Mouse (Mus musculus): Measurements from ENCODE around the gene Ankrd22. TPM values are rescaled to one million over a fixed set of nuclear protein-coding genes. Genes with fewer than 3 reads are reported as not detected.
A peak's percentile ranks its signal among the peaks of the same experiment; 100 is the strongest.

The Ankrd22 gene
- polyA plus RNA-seq, 1 experiment from 2014 or later, result 11.2 TPM

DNA sequence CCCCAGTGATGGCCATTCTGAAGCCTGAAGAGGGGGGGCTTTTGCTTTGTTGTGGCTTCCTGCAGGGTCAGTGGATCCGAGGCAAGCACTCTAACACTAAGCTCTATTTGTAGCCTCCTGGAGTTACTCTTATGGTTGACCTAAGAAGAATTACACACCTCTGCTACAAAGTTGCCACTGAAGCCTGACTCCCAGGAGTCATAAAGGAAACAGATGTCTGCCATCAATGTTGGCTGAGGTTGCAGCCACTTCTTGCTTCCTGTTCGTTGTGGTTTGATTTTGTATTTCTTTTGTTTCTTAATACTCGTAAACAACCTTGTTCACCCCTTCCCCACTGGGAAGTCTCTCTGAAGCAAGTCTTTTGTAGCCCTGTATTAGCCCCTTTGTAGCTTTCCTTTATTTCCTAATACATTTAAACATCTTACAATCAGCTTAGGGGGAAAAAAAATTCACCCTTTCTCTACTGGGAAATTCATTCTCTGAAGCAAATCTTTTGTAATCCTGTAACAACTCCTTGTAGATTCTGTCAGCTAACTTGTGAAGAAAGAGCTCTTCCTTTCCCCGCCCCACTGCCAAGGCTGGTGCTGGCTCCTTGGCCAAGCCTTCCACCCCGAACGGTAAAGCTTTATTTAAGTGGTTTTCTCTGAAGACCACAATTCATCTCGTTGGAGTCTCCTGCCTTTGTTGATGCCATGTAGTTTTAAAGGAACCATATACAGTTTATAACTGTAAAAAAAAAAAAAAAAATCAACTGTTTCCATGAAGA lies 2.2 kb upstream of the Ankrd22 start:
- 48% methylated on average over 7 of the region's 7 CpGs for WGBS
- no peaks in the 10 kb centered on the region for H3K36me3 ChIP-seq (ENCODE audit: control insufficient read depth, insufficient read depth, low read length)
- H3K4me2 ChIP-seq (ENCODE audit: low read depth, low read length), result no peak overlapping the region
- H3K9me3 ChIP-seq (replicated peaks; ENCODE audit: control insufficient read depth, low read length), result no peaks in the 10 kb centered on the region
- ATAC-seq (ENCODE audit: insufficient read depth, low FRiP score), result no peak
- no peaks in the 10 kb centered on the region for H3K27me3 ChIP-seq (ENCODE audit: control insufficient read depth, insufficient read depth, low read length)
- no peak overlapping the region for H3K27ac ChIP-seq (ENCODE audit: low read length)
- no peaks in the 10 kb centered on the region for H3K4me1 ChIP-seq (ENCODE audit: control insufficient read depth, insufficient read depth, low read length)
- H3K9ac ChIP-seq (ENCODE audit: low read length), result no peak overlapping the region
- H3K4me3 ChIP-seq (replicated peaks; ENCODE audit: low read length), result no peak overlapping the region

DNA sequence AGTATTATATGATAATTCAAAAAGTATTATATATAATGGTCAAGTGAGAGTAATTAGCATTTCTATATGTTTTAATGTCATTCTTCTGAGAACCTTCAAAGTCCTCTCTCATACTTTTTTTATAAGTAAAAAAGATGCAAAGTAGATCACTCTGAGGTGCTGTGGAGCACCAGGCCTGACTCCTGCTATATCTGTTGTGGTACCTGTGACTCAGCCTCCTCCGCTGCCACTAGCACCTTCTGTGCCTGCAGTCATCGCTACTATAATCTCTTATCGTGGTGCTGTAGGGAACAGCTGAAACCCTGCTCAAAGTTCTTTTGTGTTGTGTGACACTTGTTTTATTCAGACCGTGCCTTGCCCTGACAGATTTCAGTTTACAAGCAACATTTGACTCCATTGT lies 533 bp upstream of the Ankrd22 start:
- no peaks in the 10 kb centered on the region for H3K4me1 ChIP-seq (ENCODE audit: control insufficient read depth, insufficient read depth, low read length)
- ATAC-seq (ENCODE audit: insufficient read depth, low FRiP score), result no peak; the same call in 1 of the 2 replicates

DNA sequence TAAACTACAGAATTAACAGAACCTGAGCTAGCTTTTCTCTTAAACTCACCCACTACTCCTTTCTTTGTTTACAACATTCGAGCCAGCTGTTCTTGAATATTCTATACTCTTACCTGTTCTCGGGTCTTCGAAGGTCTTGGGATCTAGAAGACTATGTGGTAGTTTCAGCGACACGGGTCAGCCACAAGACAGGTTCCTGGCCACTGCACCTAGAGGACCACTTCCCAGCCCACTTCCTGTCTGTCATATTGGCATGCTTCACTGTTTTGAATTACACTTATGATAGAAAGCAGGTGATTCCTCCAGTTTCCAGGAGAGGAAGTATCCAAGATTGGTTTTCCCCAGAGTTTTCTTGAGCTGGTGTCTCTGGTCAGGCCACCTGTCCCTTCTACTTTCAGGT lies 3.2 kb downstream of the Ankrd22 start:
- Histone ChIP-seq H3K9me3 (replicated peaks; ENCODE audit: control insufficient read depth, low read length) (no peaks in the 10 kb centered on the region), H3K27ac (ENCODE audit: low read length) (no peak overlapping the region), H3K27me3 (ENCODE audit: control insufficient read depth, insufficient read depth, low read length) (no peaks in the 10 kb centered on the region), H3K4me3 (replicated peaks; ENCODE audit: low read length) (no peak overlapping the region), H3K36me3 (ENCODE audit: control insufficient read depth, insufficient read depth, low read length) (no peaks in the 10 kb centered on the region), H3K9ac (ENCODE audit: low read length) (no peak overlapping the region), H3K4me1 (ENCODE audit: control insufficient read depth, insufficient read depth, low read length) (no peaks in the 10 kb centered on the region), H3K4me2 (ENCODE audit: low read depth, low read length) (no peak overlapping the region)
- no peak for ATAC-seq (ENCODE audit: insufficient read depth, low FRiP score)
- 82% methylated on average over 5 of the region's 5 CpGs for WGBS

More for the DNA sequence above, 533 bp upstream of the Ankrd22 start:
- Histone ChIP-seq H3K27ac (ENCODE audit: low read length) (peak overlapping the region; percentile 49; the same call in 1 of the 2 replicates), H3K4me3 (replicated peaks; ENCODE audit: low read length) (no peak overlapping the region), H3K27me3 (ENCODE audit: control insufficient read depth, insufficient read depth, low read length) (no peaks in the 10 kb centered on the region), H3K4me2 (ENCODE audit: low read depth, low read length) (no peak overlapping the region), H3K9ac (ENCODE audit: low read length) (no peak overlapping the region), H3K9me3 (replicated peaks; ENCODE audit: control insufficient read depth, low read length) (no peaks in the 10 kb centered on the region), H3K36me3 (ENCODE audit: control insufficient read depth, insufficient read depth, low read length) (no peaks in the 10 kb centered on the region)
- WGBS, result 60% methylated on average over 4 of the region's 4 CpGs

DNA sequence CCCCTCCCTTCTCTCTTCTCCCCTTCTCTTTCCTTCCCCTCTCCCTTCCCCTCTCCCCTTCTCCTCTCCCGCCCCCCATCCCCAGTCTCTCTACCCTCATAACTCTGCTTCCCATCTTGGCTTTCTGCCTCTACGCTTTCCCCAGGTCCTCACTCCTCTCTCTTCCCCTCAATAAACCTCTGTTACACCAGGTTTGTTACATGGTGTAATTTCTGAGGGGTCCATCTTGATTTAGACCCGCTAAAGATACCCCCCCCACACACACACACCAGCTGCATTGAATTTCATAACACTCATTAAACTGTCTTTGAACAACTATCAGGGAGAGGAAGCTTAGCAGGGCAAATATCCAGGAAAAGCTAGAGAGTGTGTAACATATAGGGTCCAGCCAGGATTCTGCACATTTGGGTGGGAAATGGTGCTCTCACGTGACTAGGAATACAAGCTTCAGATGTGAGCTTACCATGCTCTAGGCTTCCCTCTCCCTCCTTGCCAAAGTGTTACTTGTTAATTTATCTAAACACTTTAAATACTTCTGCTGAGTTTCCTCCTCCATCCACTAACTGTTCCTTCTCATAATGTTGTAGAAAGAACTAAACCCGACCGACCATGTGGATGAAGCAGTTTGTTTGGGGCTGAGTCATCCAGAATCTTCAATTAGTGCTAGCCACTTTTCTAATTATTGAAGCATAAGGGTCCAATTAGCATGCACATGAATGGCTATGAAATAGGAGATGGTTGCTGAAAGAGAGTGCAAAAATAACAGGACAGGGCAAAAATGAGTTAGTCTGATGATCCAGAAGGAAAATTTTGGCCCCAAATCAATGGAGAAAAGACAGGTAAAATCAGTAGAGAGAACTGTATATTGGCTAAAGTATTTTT lies 12.3 kb downstream of the Ankrd22 start:
- ATAC-seq (ENCODE audit: insufficient read depth, low FRiP score), result no peak
- Histone ChIP-seq H3K9ac (ENCODE audit: low read length) (no peak overlapping the region), H3K36me3 (ENCODE audit: control insufficient read depth, insufficient read depth, low read length) (no peaks in the 10 kb centered on the region), H3K9me3 (replicated peaks; ENCODE audit: control insufficient read depth, low read length) (no peaks in the 10 kb centered on the region), H3K27ac (ENCODE audit: low read length) (no peak overlapping the region), H3K4me2 (ENCODE audit: low read depth, low read length) (no peak overlapping the region), H3K4me3 (replicated peaks; ENCODE audit: low read length) (no peak overlapping the region), H3K4me1 (ENCODE audit: control insufficient read depth, insufficient read depth, low read length) (peaks cover 3% of the 10 kb centered on the region; the same call in 1 of the 2 replicates), H3K27me3 (ENCODE audit: control insufficient read depth, insufficient read depth, low read length) (no peaks in the 10 kb centered on the region)
- WGBS, result 75% methylated on average over 6 of the region's 6 CpGs

DNA sequence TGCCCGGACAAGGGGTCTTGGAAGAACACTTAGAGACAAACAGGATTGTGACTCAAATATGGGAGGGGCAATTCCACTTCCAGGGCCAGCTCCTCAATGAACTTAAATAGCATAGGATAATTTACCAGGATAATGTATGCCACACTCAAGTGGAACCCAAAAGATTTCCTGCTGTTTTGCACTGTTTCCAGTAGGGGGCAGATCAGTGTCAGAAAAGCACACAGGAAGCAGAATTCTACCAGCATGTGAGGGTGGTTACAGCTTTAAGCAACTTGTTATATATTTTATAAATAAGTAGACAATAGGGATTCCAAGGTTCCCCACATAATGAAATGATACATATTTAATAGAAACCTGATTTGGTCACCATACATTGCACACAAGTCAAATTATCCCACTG lies 13.9 kb downstream of the Ankrd22 start:
- 91% methylated on average over 1 of the region's 1 CpGs for WGBS
- Histone ChIP-seq H3K36me3 (ENCODE audit: control insufficient read depth, insufficient read depth, low read length) (no peaks in the 10 kb centered on the region), H3K4me1 (ENCODE audit: control insufficient read depth, insufficient read depth, low read length) (peaks cover 3% of the 10 kb centered on the region; the same call in 1 of the 2 replicates), H3K27me3 (ENCODE audit: control insufficient read depth, insufficient read depth, low read length) (no peaks in the 10 kb centered on the region), H3K9ac (ENCODE audit: low read length) (no peak overlapping the region), H3K4me2 (ENCODE audit: low read depth, low read length) (no peak overlapping the region), H3K9me3 (replicated peaks; ENCODE audit: control insufficient read depth, low read length) (no peaks in the 10 kb centered on the region), H3K4me3 (replicated peaks; ENCODE audit: low read length) (no peak overlapping the region), H3K27ac (ENCODE audit: low read length) (no peak overlapping the region)
- no peak for ATAC-seq (ENCODE audit: insufficient read depth, low FRiP score)

DNA sequence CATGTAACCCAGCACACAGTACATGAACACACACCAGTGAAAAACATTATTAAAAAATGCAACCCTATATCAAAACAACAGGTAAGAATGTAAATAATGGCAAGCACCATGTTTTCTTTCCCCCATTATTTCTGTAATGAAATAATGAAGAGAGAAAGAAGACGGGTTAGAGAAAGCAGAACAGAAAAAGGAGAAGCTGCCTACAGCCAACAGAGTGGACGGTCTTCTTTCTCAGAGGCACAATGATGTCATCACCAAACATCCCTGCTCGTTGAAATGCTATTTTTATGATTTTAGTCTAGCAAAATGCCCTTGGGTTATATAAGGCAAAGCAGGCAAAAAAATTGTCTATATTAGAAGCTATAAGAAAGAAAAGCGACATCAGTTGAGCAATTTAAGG lies 17.4 kb downstream of the Ankrd22 start:
- no peaks in the 10 kb centered on the region for H3K36me3 ChIP-seq (ENCODE audit: control insufficient read depth, insufficient read depth, low read length)
- ATAC-seq (ENCODE audit: insufficient read depth, low FRiP score), result no peak
- no peaks in the 10 kb centered on the region for H3K27me3 ChIP-seq (ENCODE audit: control insufficient read depth, insufficient read depth, low read length)
- H3K9ac ChIP-seq (ENCODE audit: low read length), result no peak overlapping the region
- no peak overlapping the region for H3K27ac ChIP-seq (ENCODE audit: low read length)
- no peak overlapping the region for H3K4me2 ChIP-seq (ENCODE audit: low read depth, low read length)
- H3K4me3 ChIP-seq (replicated peaks; ENCODE audit: low read length), result no peak overlapping the region
- no peaks in the 10 kb centered on the region for H3K4me1 ChIP-seq (ENCODE audit: control insufficient read depth, insufficient read depth, low read length)
- no peaks in the 10 kb centered on the region for H3K9me3 ChIP-seq (replicated peaks; ENCODE audit: control insufficient read depth, low read length)
- 65% methylated on average over 4 of the region's 4 CpGs for WGBS

DNA sequence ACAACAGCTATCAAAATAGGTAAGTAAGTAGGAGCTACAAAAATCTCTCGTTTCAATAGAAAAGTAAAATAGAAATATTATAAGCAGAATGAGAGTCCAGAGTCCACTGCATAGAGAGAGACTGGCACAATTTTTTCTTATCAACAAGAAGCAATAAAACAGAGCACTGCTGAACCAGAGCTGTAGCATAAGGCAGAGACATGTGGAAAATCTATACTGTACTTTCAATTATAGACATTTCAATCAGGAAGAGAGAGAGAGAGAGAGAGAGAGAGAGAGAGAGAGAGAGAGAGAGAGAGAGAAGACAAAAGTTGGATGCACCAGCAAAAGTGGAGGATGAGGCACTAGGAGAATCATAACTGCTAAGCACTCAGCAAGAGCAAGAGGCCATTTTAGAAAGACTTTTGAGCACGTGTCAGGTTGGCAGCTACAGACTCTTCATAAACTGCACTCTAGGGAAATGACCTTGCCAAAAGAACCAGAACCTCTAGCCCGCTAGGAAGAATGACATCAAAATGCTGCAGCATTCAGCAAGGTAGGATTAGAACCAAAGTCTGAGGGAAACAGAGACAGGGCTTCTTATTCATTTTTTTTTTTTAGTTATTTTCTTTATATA lies 26.3 kb downstream of the Ankrd22 start:
- Histone ChIP-seq H3K4me1 (ENCODE audit: control insufficient read depth, insufficient read depth, low read length) (no peaks in the 10 kb centered on the region), H3K9me3 (replicated peaks; ENCODE audit: control insufficient read depth, low read length) (no peaks in the 10 kb centered on the region), H3K36me3 (ENCODE audit: control insufficient read depth, insufficient read depth, low read length) (no peaks in the 10 kb centered on the region), H3K4me3 (replicated peaks; ENCODE audit: low read length) (no peak overlapping the region), H3K27ac (ENCODE audit: low read length) (no peak overlapping the region), H3K27me3 (ENCODE audit: control insufficient read depth, insufficient read depth, low read length) (no peaks in the 10 kb centered on the region), H3K4me2 (ENCODE audit: low read depth, low read length) (no peak overlapping the region), H3K9ac (ENCODE audit: low read length) (no peak overlapping the region)
- no peak for ATAC-seq (ENCODE audit: insufficient read depth, low FRiP score)
- WGBS, result 71% methylated on average over 3 of the region's 3 CpGs

DNA sequence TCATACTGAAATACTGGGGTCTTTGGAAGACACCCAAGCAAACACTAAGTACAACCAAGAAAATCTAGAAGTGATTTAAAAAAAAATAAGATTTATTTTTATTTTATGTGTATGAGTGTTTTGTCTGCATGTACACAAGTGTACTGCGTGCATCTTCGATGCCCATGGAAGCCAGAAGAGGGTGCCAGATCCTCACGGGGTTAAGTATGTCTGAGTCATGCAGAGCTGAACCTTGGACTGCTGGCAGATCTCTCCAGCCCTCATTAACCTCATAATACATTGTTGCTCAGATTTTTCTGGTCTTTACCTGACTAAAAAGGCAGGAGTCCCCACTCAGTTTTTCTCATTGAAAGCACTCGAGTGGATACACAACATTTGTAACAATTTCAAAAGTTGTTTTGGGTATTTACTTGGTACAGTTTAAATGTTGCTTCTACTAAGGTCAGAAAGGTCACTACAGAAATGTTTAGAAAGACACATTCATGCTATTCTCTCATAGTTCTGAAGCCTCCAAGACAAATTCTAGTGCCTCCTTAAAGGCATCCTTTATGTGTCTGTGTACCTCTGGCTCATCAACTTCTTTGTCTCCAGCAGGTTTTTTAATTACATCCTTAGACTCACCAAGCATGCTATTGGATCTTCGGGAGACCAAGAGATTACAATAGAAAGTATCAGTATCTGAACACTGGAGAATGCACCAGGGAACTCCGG lies 27.0 kb downstream of the Ankrd22 start:
- H3K4me2 ChIP-seq (ENCODE audit: low read depth, low read length), result no peak overlapping the region
- ATAC-seq (ENCODE audit: insufficient read depth, low FRiP score), result no peak

More for the DNA sequence above, 27.0 kb downstream of the Ankrd22 start:
- Histone ChIP-seq H3K27ac (ENCODE audit: low read length) (no peak overlapping the region), H3K9ac (ENCODE audit: low read length) (no peak overlapping the region), H3K27me3 (ENCODE audit: control insufficient read depth, insufficient read depth, low read length) (no peaks in the 10 kb centered on the region), H3K4me3 (replicated peaks; ENCODE audit: low read length) (no peak overlapping the region), H3K9me3 (replicated peaks; ENCODE audit: control insufficient read depth, low read length) (no peaks in the 10 kb centered on the region), H3K36me3 (ENCODE audit: control insufficient read depth, insufficient read depth, low read length) (no peaks in the 10 kb centered on the region), H3K4me1 (ENCODE audit: control insufficient read depth, insufficient read depth, low read length) (no peaks in the 10 kb centered on the region)
- 82% methylated on average over 6 of the region's 6 CpGs for WGBS
